Mouse (Mus musculus) hindbrain, embryonic 14.5 days (tissue): ENCODE measurements at regions not wholly inside any gene's neighbourhood (a gene's known extent, or its start where the extent isn't known, plus 50 kb on each side); places are given as distances from the start of the nearest gene placed in this dataset.

ENCODE experiments used
- ATAC-seq: fragments of 200-750 bp; cut with Nextera tagmentation; 2 replicates; pipeline ENCODE4 v1.8.0; 2017; ENCODE audit warnings: moderate number of reproducible peaks, mild to moderate bottlenecking, moderate TSS enrichment, moderate library complexity; ENCODE audit not compliant: low FRiP score
- DNase-seq: peaks from one replicate; pipeline ENCODE4 v3.0.0-alpha.2; 2015; ENCODE audit warnings: low spot score
- H3K27ac ChIP-seq: fragments of 300-500 bp; sonication (generic); 2 replicates; pipeline ENCODE4 v1.5.1; 2014; ENCODE audit warnings: mild to moderate bottlenecking, moderate library complexity
- H3K27me3 ChIP-seq: fragments of 300-500 bp; sonication (generic); 2 replicates; pipeline ENCODE4 v1.6.1; 2014; ENCODE audit warnings: mild to moderate bottlenecking, low read length, mixed read lengths; ENCODE audit not compliant: control insufficient read depth, insufficient read depth
- H3K36me3 ChIP-seq: fragments of 300-500 bp; sonication (generic); replicated peaks from 2 replicates; pipeline ENCODE4 v1.6.1; 2014; ENCODE audit not compliant: control insufficient read depth, insufficient read depth
- H3K4me1 ChIP-seq: fragments of 300-500 bp; sonication (generic); replicated peaks from 2 replicates; pipeline ENCODE4 v1.6.1; 2014; ENCODE audit warnings: antibody characterized with exemption, low read length, mixed read lengths; ENCODE audit not compliant: control insufficient read depth, insufficient read depth
- H3K4me2 ChIP-seq: fragments of 300-500 bp; sonication (generic); replicated peaks from 2 replicates; pipeline ENCODE4 v1.6.1; 2014; ENCODE audit warnings: mild to moderate bottlenecking, moderate library complexity
- H3K4me3 ChIP-seq: fragments of 300-500 bp; sonication (generic); replicated peaks from 2 replicates; pipeline ENCODE4 v1.5.1; 2014; ENCODE audit warnings: mild to moderate bottlenecking, low read length
- H3K9ac ChIP-seq: fragments of 300-500 bp; sonication (generic); 2 replicates; pipeline ENCODE4 v1.6.1; 2014
- H3K9me3 ChIP-seq: fragments of 300-500 bp; sonication (generic); 2 replicates; pipeline ENCODE4 v1.6.1; 2016; ENCODE audit warnings: low read length; ENCODE audit not compliant: control insufficient read depth
- WGBS: fragments of 180-500 bp; shearing (Covaris S2); extraction: QIAGEN DNeasy Blood & Tissue Kit; methylation state at CpG from one replicate; pipeline ENCODE4 v1.1.7; 2014; 5-methylcytosine and 5-hydroxymethylcytosine counted together

DNA sequence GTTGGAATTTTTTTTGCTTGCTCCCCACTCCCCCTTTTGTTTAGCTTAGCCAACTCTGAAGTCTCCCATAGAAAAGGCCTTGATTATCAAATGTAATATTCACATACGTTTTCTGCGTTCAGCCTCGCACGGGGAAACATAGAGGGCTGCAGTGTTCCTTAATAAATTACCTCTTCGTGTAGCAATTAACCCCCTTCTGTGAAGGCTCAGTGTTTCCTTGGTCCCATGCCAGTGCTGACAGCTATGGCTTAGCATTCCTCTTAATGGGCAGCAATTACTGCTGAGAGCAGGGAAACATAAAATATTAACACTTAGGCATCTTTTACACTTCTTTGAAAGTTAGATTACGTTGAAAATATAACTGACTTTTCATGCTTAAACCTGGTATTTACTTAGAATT, 282.9 kb downstream of the Lyplal1 start:
- WGBS: 39% methylated on average over 6 of the region's 6 CpGs
- no peaks in the 10 kb centered on the region for H3K27me3 ChIP-seq
- H3K9ac ChIP-seq: no peak overlapping the region
- H3K4me2 ChIP-seq: no peak overlapping the region
- DNase-seq: peak; percentile 66
- ATAC-seq: no peak
- no peak overlapping the region for H3K4me3 ChIP-seq
- H3K36me3 ChIP-seq: no peaks in the 10 kb centered on the region
- peaks cover 6% of the 10 kb centered on the region; the same call in 1 of the 2 replicates for H3K4me1 ChIP-seq
- no peaks in the 10 kb centered on the region for H3K9me3 ChIP-seq
- H3K27ac ChIP-seq: no peak overlapping the region

DNA sequence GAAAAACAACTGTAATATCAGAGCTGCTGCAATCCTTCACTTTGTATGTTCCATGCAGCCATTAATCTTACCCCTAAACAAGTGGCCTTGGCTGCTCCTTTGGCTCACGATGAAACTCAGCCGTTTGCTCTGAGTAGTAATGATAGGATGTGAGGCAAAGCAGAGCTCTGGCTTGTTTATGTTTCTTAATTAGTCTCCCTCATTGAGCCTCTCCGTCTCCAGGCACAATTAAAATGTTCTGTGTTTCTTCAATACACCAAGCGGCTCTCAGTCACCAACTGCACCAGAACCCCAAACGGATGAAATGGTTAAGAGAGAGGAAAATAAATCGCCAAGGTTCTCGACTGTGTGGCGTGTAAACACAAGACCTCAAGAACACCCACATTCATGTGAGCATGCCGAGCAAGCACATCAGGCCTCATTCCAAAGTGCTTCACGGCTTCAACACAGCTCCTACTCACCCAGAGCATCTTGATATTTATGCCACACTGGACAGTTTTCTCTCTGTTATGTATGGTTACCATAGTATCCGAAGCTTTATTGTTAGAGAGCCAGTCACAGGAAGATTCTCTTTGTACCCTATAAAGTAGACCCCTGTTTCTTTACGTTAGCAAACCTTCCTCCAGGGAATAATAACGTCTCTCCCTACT, 280.4 kb downstream of the Lyplal1 start:
- no peak for ATAC-seq
- H3K27ac ChIP-seq: no peak overlapping the region
- H3K9me3 ChIP-seq: no peaks in the 10 kb centered on the region
- WGBS: 66% methylated on average over 13 of the region's 13 CpGs
- peaks cover 6% of the 10 kb centered on the region; the same call in 1 of the 2 replicates for H3K4me1 ChIP-seq
- H3K36me3 ChIP-seq: no peaks in the 10 kb centered on the region
- no peak overlapping the region for H3K4me2 ChIP-seq
- H3K27me3 ChIP-seq: no peaks in the 10 kb centered on the region
- no peak for DNase-seq
- H3K4me3 ChIP-seq: no peak overlapping the region
- no peak overlapping the region for H3K9ac ChIP-seq

DNA sequence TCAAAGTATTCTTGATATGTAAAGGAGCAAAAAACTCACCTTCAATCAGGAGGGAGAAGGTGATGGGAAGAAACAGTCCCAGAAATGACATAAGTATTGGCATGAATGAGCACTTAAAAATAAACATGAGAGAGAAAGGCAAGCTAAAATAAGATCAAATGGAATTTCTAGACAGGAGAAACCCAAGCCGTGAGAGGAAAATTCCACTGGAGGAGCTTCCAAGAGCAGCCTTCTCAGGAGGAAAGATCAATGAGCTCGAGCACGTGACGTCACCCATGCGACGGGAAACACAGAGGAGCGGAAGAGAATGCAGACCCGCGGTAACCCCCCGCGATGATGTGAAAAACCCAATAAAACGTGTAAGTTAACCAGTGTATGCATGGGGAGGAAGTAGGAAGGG, 274.6 kb downstream of the Lyplal1 start:
- Histone ChIP-seq H3K4me3 (no peak overlapping the region), H3K27me3 (no peaks in the 10 kb centered on the region), H3K4me1 (no peaks in the 10 kb centered on the region), H3K9ac (no peak overlapping the region), H3K9me3 (no peaks in the 10 kb centered on the region), H3K27ac (no peak overlapping the region), H3K4me2 (no peak overlapping the region), H3K36me3 (no peaks in the 10 kb centered on the region)
- DNase-seq (no peak), ATAC-seq (no peak)
- whole genome bisulfite sequencing: 93% methylated on average over 12 of the region's 12 CpGs

DNA sequence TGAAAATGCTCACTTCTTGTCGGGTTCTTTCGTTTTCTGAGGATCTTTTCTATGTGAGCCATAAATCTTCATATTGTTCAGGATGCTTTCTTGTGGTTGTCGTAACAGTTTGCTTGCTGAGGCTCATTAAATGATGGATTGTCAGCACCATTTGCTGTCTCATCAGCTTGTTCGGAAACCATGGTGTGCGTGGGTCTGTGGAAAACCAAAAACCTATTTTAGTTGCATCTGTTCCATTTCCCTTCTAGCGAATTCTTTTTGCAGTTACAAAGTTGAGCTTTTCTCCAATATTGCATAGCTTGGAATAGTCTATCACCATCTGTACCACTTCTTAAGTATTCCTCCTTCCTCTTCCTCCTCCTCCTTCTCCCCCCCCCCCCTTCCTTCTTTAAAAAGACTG, 269.9 kb downstream of the Lyplal1 start:
- DNase-seq (no peak), ATAC-seq (no peak)
- no peaks in the 10 kb centered on the region for H3K36me3 ChIP-seq
- H3K4me3 ChIP-seq: no peak overlapping the region
- no peak overlapping the region for H3K27ac ChIP-seq
- H3K27me3 ChIP-seq: no peaks in the 10 kb centered on the region
- H3K9me3 ChIP-seq: no peaks in the 10 kb centered on the region
- no peaks in the 10 kb centered on the region for H3K4me1 ChIP-seq
- WGBS: 65% methylated on average over 6 of the region's 6 CpGs
- H3K4me2 ChIP-seq: no peak overlapping the region
- H3K9ac ChIP-seq: no peak overlapping the region

DNA sequence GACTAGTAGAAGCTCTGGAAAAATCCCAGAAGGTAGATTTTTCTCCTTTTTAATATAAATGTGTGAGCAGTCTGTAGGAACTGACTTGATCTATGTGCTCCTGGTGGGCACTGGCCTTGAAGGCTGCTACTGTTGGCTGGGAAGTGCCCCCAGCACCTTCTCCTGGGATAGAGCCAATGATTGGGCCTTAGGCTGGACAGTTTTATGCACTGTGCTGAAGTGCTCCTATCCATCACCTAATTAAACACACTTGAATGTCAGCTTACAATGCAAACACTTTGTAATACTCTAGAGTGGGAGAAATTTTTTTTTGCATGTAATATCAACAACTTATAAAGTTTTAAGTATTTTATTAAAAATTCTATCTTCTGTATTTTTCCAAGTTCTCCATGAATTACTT, 266.5 kb downstream of the Lyplal1 start:
- H3K9ac ChIP-seq: no peak overlapping the region
- no peaks in the 10 kb centered on the region for H3K4me1 ChIP-seq
- DNase-seq (no peak), ATAC-seq (no peak)
- no peak overlapping the region for H3K4me2 ChIP-seq
- no peaks in the 10 kb centered on the region for H3K9me3 ChIP-seq
- H3K27ac ChIP-seq: no peak overlapping the region
- H3K36me3 ChIP-seq: no peaks in the 10 kb centered on the region
- no peaks in the 10 kb centered on the region for H3K27me3 ChIP-seq
- no peak overlapping the region for H3K4me3 ChIP-seq

DNA sequence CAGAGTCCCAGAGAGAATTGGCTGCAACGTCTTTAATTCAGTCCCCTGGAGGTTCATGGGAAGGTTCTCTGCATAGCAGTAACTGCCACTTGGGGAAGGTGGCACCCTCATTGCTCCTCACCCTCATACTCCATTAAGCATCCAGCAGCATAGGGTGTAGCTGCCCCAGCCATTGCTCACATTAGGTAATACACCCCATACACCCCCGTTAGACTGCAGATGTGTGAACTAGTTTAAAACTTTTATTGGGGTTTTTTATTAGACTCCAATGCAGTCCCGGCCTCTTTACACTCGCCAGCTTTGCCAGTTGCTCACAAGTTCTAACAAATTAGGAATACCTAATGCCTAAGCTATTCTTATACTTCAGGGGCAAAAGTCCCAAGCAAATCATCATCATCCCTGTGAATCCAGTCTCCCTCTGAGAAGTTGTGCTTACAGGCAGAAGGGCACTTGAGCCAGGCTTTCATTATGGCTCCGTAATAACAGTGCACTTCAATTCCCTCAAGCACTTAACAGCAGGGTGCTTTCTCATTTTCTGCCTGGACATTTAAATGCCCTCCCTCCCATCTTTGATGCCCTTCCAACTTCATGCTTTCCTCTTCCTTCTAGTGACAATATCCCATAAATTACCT, 265.7 kb downstream of the Lyplal1 start:
- no peaks in the 10 kb centered on the region for H3K36me3 ChIP-seq
- H3K4me2 ChIP-seq: no peak overlapping the region
- no peak for DNase-seq
- no peaks in the 10 kb centered on the region for H3K4me1 ChIP-seq
- no peak overlapping the region for H3K4me3 ChIP-seq
- H3K9me3 ChIP-seq: no peaks in the 10 kb centered on the region
- no peak overlapping the region for H3K27ac ChIP-seq
- WGBS: 67% methylated on average over 5 of the region's 5 CpGs
- H3K27me3 ChIP-seq: no peaks in the 10 kb centered on the region
- H3K9ac ChIP-seq: no peak overlapping the region
- ATAC-seq: no peak

DNA sequence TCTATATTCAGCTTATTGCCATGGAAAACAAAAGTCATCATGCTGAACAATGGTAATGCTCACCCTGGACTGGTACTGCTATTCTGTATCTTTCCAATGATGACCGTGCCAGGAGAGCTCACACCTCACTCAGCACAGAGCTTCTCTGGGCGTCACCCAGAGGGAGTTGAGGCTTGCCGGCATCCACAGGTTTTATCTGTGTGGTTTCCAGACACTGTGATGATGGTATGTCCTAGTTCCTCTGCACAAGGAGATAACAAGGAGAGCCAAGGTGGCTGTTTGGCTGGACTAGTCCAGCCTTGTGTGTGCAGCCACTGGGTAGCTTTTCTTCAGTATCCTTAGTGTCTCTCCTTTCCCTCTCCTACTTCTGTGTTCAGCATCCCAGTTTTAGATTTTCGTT, 255.4 kb downstream of the Lyplal1 start:
- Histone ChIP-seq H3K4me1 (no peaks in the 10 kb centered on the region), H3K36me3 (no peaks in the 10 kb centered on the region), H3K27ac (no peak overlapping the region), H3K4me2 (no peak overlapping the region), H3K4me3 (no peak overlapping the region), H3K27me3 (no peaks in the 10 kb centered on the region), H3K9ac (no peak overlapping the region), H3K9me3 (no peaks in the 10 kb centered on the region)
- no peak for DNase-seq
- no peak for ATAC-seq
- WGBS: 86% methylated on average over 4 of the region's 4 CpGs

DNA sequence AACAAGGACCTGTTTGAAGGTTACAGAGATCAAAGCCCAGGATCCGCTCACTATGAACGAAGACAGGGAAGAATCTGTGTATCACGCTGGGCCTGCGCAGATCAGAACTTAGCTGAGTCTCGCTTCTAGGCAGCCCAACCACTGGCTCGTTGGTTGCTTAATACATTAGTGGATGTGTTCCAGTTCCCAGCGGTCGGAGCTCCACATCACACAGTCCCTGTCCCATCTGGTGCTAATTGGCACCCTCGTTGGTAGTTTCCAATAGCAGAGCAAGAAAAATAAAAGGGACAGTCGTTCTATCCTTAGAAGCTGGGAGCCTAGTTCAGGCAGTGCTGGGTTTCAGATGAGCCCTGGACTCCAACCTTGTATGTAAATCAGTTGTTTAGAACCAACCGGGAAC, 251.2 kb downstream of the Lyplal1 start:
- H3K4me3 ChIP-seq: no peak overlapping the region
- H3K27me3 ChIP-seq: no peaks in the 10 kb centered on the region
- no peak overlapping the region for H3K9ac ChIP-seq
- WGBS: 77% methylated on average over 11 of the region's 11 CpGs
- no peak overlapping the region for H3K4me2 ChIP-seq
- no peaks in the 10 kb centered on the region for H3K9me3 ChIP-seq
- no peak overlapping the region for H3K27ac ChIP-seq
- no peaks in the 10 kb centered on the region for H3K4me1 ChIP-seq
- no peaks in the 10 kb centered on the region for H3K36me3 ChIP-seq
- no peak for DNase-seq
- ATAC-seq: no peak

DNA sequence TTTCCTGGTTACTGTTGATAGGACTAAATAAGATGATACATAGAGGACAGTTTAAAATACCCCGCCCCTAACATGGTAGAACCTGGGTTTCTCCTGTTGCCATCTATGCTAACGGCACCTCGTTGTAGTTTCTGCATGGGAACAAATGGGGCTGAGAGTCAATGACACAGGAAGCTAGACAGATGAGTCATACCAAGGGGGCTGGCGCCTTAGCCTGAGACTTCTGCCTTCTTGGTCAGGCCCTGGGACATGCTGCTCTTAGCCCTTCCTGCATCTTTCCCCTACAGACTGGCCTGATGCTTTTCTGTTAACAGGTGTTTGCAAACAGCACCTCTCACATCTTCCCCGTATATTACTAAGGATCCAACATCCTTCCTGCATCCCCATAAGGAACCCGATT, 250.5 kb downstream of the Lyplal1 start:
- H3K27me3 ChIP-seq: no peaks in the 10 kb centered on the region

DNA sequence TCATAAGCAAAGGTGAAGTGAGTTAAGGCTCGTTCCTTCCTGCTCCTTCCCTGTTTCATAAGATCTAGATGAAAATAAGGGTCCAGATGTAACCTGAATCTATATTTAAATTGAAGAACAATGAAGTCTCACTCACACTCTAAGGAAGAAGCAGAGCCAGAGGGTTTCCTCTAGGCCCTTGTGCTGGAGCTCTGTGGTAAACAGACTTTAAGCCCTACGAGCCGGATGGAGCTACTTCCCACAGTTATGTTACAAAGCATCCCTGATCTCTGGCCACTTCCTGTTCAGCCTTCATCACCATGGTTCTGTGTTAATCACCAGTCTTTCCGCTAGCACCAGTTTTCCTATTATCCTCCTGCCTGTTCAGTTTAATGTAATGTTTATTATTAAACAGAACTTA, 250.1 kb downstream of the Lyplal1 start:
- Histone ChIP-seq H3K9me3 (no peaks in the 10 kb centered on the region), H3K4me2 (no peak overlapping the region), H3K27me3 (no peaks in the 10 kb centered on the region), H3K36me3 (no peaks in the 10 kb centered on the region), H3K4me3 (no peak overlapping the region), H3K4me1 (no peaks in the 10 kb centered on the region), H3K9ac (no peak overlapping the region), H3K27ac (no peak overlapping the region)
- no peak for DNase-seq
- no peak for ATAC-seq
- WGBS: 91% methylated on average over 4 of the region's 4 CpGs

More for the DNA sequence above, 250.5 kb downstream of the Lyplal1 start:
- H3K4me2 ChIP-seq: no peak overlapping the region
- DNase-seq: no peak
- no peak overlapping the region for H3K9ac ChIP-seq
- no peak overlapping the region for H3K27ac ChIP-seq
- no peak overlapping the region for H3K4me3 ChIP-seq
- ATAC-seq: no peak
- 97% methylated on average over 6 of the region's 6 CpGs for WGBS
- H3K9me3 ChIP-seq: no peaks in the 10 kb centered on the region
- H3K36me3 ChIP-seq: no peaks in the 10 kb centered on the region
- H3K4me1 ChIP-seq: no peaks in the 10 kb centered on the region
